Mouse (Mus musculus): ENCODE results near the gene Cacna1c.

DNA sequence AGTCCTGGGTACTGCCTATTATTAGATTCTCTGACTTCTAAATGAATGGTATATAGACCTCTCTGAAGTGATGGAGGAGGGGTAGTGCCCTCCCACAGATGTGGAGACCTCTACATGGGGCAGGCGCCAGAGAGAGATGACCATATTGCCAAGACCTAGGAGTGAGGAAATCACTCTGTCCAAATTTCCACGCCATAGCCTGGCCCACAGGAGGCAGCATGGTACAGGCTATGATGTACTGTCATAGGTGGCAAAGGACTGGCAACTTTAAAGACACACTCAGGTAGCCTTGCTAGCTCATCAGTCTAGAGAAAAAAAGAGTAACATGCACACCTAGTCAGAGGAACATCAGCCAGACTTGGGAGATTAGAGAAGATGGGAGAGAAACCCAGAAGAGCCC, 347.6 kb downstream of the Cacna1c start:
- TF ChIP-seq CTCF (IDR thresholded peaks at IDR 0.05; ENCODE audit: low read depth) (peak; percentile 48), EP300 (optimal IDR thresholded peaks at IDR 0.05) (no peak)
